Mouse (Mus musculus) lung, embryonic 15.5 days (tissue): Measurements from ENCODE around the gene Pccb. TPM values are rescaled to one million over a fixed set of nuclear protein-coding genes. Genes with fewer than 3 reads are reported as not detected.

Experiments used
- polyA plus RNA-seq: library from polyadenylated mRNA; unstranded; fragments of >200 nt; fragmentation: Nextera tagmentation; extraction: Ambion mirVana; gene quantifications from 2 replicates; pipeline ENCODE4 v1.2.1, GENCODE M21; 2015

The Pccb gene
- polyA plus RNA-seq, 1 experiment from 2014 or later = 22.7 TPM

Other genes starting within 250 kb of the Pccb start
- 5.9 and 6.8 TPM in 2 replicates for gene Msl2, start 39.2 kb upstream of the Pccb start, polyA plus RNA-seq
- gene Ppp2r3a, start 216.9 kb upstream of the Pccb start, polyA plus RNA-seq = 11.0 and 12.2 TPM in 2 replicates